In the genomic region with DNA sequence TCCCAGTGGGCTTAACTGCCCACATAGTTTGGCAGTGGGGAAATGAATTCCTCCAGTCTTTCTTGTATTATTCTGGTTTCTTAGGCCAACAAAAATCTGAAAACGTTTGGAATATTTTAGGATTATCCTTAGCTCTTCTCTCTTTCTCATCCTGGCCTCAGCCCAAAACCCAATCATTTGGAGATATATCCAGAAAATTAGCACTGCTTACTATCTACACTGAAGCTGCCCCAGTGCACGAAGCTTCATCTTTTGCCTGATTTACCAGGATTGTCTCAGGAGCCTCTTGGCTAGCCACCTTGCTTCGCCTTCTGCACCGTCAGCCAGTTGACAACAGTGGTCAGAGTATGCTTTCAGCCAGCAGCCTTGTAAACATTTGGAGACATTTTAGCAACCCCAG, we compare ENCODE assay signal across 15 mouse cellular contexts.
"Had no signal": no experiment of that assay in that cellular context is flagged by ENCODE, and none has a peak within 500 bp of the region (broad histone marks: within the 10 kb centered on the region; RNA-seq: fewer than 3 reads in every experiment).

No protein-coding gene starts in this region.

- H3K4me1 ChIP-seq: midbrain, embryonic 10.5 days; midbrain, embryonic 12.5 days; neural tube, embryonic 15.5 days had no signal

- DNase-seq: lung, adult 18-20 months; lung, embryonic 14.5 days; lung, postnatal 10 days; lung, postnatal 4 days; midbrain, embryonic 14.5 days; retina, postnatal 1 day; spleen, adult 18-20 months; thymus, adult 18-20 months; thymus, postnatal 14 days; thymus, postnatal 36 days had no signal

- H3K27me3 ChIP-seq: midbrain, embryonic 12.5 days; neural tube, embryonic 13.5 days; neural tube, embryonic 15.5 days had no signal

- H3K4me3 ChIP-seq: midbrain, embryonic 10.5 days; midbrain, embryonic 12.5 days; myocyte; neural tube, embryonic 13.5 days; neural tube, embryonic 15.5 days had no signal

- H3K27ac ChIP-seq: midbrain, embryonic 10.5 days; midbrain, embryonic 12.5 days; neural tube, embryonic 13.5 days; neural tube, embryonic 15.5 days had no signal
